Mouse (Mus musculus) cerebellum, adult 9-10 months (tissue): ENCODE measurements around the gene Bcas3.
"Not testable (repeated sequence)": the region's sequence is repeated elsewhere in the genome, so short reads cannot be mapped to it uniquely, and the experiment has no call there.

ENCODE experiments used
- DNase-seq: peaks from one replicate; pipeline ENCODE4 v3.0.0; 2022

Gene Bcas3

GRCm38 (mm10) chr11:85716730-85717129 lies 363.8 kb downstream of the Bcas3 start:
- DNase-seq = not testable (repeated sequence)

GRCm38 (mm10) chr11:85719091-85719490 lies 366.1 kb downstream of the Bcas3 start:
- no peak for DNase-seq

DNA sequence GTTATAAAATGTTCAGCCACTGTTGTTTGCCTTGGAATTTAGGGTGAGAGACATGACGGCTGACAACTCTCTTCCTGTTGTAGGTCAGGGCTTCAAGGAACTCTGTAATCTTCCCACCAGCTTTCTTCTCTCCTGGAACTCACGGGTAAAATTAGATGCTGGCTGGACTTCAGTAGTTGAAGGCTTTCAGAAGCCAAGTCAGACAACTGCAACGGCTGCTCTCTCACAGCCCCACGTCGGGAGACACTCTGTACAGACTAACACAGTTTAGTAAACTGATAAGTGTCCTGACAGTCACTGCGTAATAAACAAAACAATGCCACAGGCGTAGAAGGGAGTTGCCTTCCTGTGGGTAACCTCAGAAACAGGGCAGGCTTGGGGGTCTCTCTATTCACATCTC lies 366.8 kb downstream of the Bcas3 start:
- no peak for DNase-seq

GRCm38 (mm10) chr11:85720269-85720773 lies 367.4 kb downstream of the Bcas3 start:
- no peak for DNase-seq

DNA sequence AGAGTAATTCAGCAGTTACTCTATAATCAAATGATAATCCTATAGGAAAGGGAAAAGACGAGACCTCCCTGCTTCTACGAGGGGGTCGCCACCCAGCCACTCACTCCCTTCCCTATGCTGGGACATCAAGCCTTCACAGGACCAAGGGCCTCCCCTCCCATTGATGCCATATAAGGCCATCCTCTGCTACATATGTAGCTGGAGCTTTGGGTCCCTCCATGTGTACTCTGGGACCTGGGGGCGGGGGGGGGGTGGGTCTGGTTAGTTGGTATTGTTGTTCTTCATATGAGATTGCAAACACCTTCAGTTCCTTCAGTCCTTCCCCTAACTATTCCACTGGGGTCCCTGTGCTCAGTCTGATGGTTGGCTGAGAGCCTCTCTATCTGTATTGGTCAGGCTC lies 369.0 kb downstream of the Bcas3 start:
- DNase-seq = no peak

DNA sequence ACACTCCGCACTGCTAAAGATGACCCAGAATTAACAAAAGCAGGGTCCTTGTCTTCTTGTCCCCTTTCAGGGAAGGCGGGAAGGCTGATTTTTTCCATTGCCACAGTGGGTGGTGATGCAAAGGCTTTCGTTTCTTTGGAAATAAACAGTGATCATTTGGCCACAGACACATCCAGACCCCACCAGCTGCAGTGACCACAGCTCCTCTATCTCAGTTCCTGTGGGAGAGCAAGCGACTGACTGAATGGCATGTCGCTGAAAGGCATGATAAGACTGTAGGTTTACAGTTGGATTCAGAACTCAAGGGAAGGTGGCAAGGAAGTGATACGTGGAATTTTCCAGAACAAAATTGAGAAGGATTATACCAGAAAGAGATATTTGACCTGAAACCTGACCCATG lies 371.2 kb downstream of the Bcas3 start:
- DNase-seq = no peak

DNA sequence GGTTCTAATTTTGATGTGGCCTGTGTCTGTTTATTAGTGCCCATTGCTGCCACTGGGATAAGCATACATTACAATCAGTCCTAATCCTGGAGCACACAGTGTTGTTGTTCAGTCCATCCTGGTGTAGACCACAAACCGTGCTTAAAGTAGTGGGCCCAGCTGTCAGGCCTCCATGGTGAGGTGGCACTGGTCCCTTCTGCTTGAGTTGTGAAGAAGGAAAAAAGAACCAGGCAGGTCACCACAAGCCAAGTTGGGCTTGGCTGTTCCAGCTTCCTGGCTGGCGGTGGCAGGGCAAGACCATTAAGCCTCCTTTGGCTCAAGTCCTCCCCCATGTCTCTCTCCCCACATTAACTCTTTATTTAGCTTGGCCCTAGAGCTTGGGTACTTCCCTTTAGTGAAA lies 376.8 kb downstream of the Bcas3 start:
- no peak for DNase-seq

GRCm38 (mm10) chr11:85732462-85733012 lies 379.6 kb downstream of the Bcas3 start:
- DNase-seq = no peak

DNA sequence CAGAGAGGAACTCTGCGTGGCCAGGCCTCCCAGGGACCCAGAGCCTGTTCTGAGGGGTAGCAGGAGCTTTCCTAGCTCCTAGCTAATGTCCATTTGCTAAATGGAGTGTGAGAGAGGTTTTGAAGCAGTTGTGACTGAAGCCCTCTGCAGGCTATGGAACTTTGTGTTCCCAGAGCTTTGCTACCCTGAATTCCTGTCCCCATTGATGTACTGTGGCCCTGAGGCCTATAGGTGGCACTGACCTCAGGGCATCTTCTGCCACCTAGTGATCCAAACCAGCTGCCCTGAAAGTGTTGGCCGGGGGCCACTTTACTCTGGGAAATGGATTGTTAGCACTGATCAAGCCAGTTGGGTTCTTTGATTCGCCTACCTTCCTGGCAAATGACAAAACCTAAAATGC lies 380.6 kb downstream of the Bcas3 start:
- peak; percentile 8 for DNase-seq

DNA sequence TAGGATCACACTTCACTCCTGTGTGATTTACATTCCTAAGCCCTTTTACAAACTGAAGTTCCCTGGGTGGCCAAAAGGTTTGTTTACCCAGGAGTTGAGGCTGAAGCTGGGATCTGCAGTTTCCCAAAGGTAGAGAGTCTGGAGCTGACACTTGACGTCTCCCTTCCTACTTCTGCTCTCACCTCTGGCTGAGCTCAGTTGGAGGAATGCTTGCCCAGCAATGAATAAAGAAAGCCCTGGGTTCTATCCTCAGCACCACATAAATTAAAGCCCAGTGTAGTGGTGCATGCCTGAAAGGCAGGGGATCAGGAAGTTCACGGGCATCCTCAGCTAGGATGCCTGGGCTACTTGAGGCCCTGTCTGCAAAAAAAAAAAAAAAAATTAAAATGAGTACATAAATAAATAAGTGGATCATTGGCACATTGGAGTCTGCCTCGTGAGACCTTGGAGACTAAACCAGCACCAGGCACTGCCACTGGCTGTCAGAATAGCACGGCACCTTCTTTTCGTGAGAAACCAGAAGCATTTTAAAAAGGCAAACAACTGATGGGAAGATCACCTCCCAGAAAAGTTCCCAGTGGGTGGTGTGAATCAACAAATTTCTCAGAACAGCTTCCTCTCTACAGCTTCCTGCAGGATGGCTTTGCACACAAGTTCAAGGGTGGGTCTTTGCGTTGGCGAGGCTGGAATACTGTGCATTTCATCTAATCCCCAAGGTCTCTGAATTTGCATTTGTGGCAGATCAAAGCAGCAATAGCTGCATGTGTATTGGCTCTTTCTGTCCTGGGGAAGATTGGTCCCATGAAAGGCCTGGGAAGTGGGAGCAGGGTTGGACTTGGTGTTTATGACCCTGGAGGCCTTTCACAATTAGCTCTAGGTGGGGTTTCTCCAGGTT lies 381.6 kb downstream of the Bcas3 start:
- DNase-seq = no peak

DNA sequence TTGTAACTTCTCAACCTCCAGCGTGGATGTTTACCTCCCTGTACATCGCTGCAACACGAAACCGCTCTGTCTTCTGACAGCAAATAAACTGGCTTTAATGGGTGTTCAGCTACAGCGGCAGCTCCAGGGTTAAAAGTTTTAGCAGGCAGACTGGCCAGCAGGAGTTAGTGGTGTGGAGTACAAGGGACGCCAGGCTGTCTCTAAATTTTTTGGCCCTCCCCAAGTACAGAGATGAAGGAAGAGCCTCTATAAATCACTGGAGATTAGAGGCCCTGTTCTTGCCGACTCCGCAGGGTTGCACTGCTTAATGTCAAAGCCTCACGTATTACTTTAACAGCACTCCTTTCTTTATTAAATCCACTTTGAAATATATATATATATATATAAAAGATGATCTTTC lies 384.3 kb downstream of the Bcas3 start:
- DNase-seq = no peak

DNA sequence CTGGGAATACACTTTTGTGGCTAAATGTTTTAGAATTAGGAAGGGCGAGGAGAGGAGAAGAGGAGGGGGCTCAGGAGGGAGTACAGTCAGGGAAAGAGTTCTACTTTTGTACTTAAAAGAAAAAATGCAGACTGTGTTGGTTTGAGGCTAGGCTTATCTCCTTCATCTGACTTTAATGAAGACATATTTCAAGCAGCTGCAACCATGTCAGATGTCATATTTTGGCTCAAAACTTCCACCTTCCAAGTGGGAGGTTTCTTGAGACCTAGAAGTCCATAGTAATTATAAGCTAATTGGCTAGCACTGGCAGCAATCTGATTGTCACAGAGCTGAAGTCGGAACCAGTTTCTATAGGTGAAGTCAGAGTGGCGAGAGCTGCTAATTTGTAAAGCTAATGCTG lies 384.9 kb downstream of the Bcas3 start:
- no peak for DNase-seq

- no peak for DNase-seq
Observed at GRCm38 (mm10) chr11:85738585-85738984, 385.6 kb downstream of the Bcas3 start.

DNA sequence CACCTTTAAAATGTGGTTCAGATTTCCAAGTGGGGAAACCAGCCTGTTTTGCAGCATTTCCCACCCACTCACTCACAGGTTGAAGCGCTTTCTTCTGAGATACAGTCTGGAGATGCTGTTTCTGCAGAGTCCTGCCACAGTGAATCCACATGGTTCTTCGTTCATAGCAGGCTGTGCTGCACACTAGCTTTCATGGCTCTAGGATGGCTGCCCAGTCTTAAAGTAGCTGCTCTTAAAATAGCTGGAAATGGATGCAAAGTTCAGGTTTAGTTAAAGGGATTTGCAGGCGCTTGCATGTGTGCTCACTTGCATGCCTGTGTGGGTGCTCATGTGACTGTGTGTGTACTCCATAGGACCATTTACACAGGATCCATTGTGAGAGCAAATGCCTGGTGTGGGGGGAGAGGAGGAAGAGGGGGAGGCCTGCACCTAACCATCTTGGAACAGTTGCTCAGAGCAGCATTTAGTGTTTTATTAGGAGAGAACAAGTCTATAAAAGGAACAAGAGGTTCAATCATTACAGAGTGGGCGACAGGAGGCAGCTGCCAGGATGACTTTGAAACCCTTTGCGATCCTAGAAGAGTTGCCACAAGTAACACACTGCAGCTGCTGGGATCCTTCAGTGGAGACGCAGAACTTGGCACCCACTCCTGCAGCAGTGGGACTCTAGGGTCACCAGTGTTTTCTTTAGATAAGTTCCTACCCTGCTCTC lies 386.5 kb downstream of the Bcas3 start:
- DNase-seq = no peak

DNA sequence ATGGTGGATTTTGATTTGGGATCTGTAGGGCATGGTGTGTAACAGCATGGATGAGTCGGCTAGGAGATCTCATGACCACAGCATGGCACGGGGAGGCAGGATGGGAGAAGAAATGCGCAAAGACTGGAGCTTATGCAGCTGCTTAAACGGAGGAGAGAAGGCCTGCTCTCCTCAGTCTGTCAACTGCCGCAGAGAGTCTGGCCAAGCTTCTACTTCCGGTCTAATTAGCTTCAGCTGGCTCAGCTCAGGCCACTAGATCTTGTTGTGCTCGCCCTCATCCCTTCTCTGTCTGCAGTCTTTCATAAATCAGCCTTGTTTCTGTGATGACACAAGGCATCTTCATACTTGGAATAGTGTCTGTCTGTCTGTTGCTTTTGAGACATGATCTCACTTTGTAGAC lies 393.4 kb downstream of the Bcas3 start:
- DNase-seq = no peak

GRCm38 (mm10) chr11:85748891-85749290 lies 395.9 kb downstream of the Bcas3 start:
- DNase-seq = no peak

- DNase-seq = no peak
Observed at GRCm38 (mm10) chr11:85751171-85751570, 398.2 kb downstream of the Bcas3 start.

- DNase-seq = no peak
Observed at GRCm38 (mm10) chr11:85754631-85755502, 401.9 kb downstream of the Bcas3 start.

DNA sequence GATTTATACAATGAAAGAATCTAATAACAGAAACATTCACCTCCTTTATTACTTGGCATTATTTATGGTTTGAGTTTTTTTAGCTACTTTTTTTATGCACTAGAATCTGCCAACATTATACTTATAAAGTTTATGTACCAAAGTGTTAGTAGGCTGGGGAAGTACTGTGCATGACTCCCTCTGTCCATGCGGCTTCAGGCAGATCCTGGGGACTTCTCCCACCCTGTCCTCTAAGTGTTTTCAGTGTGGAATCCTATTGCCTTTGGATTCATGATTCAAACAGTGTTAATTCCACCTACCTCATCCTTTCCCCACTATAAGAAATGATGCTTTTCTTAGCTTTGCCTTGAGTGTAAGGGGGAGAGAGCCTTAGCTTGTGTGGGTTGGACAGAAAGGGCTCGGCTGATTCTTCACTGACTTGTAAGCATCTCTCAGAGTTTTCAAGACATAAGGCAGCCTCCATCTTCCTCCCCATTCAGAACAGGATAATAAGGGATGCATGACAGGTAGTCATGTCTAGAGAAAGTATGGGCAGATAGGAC lies 402.6 kb downstream of the Bcas3 start:
- DNase-seq = no peak

DNA sequence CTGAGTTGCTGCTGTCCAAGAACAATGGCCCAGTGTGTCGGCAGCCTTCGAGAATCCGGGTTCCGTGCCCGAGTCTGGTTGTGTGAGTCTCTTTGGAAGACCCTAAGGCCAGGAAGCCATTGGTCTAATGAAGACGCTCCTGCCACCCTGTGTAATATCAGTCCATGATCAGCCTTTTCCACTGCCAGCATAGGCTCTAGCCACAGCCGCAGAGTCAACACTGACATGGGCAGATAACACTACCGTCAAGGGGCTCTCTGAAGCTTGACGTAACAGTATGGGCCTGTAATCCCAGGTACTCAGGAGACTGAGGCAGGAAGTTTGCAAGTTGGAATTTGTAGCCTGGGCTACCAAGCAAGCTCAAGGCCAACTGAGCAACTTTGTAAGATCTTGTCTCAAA lies 405.9 kb downstream of the Bcas3 start:
- DNase-seq = no peak

- no peak for DNase-seq
Observed at GRCm38 (mm10) chr11:85759634-85760439, 406.9 kb downstream of the Bcas3 start.
